Mouse (Mus musculus) ES-Bruce4 (cell line): ENCODE results near the gene Jdp2. TPM values are rescaled to one million over a fixed set of nuclear protein-coding genes. Genes with fewer than 3 reads are reported as not detected.

ENCODE experiments used
- H3K27ac ChIP-seq: 2 replicates; pipeline ENCODE4 v1.5.1; 2012; ENCODE audit warnings: low read length, inconsistent platforms; ENCODE audit not compliant: insufficient read depth
- H3K27me3 ChIP-seq: 2 replicates; pipeline ENCODE4 v1.6.1; 2012; ENCODE audit warnings: mild to moderate bottlenecking, low read length, inconsistent platforms; ENCODE audit not compliant: control insufficient read depth, poor library complexity, insufficient read depth, severe bottlenecking
- H3K36me3 ChIP-seq: 2 replicates; pipeline ENCODE4 v1.6.1; 2012; ENCODE audit warnings: inconsistent platforms, mild to moderate bottlenecking, low read length, moderate library complexity; ENCODE audit not compliant: control insufficient read depth, poor library complexity, insufficient read depth, severe bottlenecking
- H3K4me1 ChIP-seq: one replicate; pipeline ENCODE4 v1.8.1; 2011; ENCODE audit warnings: low read length; ENCODE audit not compliant: control insufficient read depth, insufficient read depth
- H3K4me3 ChIP-seq: 2 replicates; pipeline ENCODE4 v1.5.1; 2011; ENCODE audit warnings: low read depth, mild to moderate bottlenecking, low read length
- H3K9ac ChIP-seq: 2 replicates; pipeline ENCODE4 v1.6.1; 2012; ENCODE audit warnings: low read depth, mild to moderate bottlenecking, inconsistent platforms; ENCODE audit not compliant: poor library complexity, severe bottlenecking
- H3K9me3 ChIP-seq: replicated peaks from 2 replicates; pipeline ENCODE4 v1.6.1; 2012; ENCODE audit warnings: mild to moderate bottlenecking, low read length, inconsistent platforms; ENCODE audit not compliant: control insufficient read depth, poor library complexity, insufficient read depth, severe bottlenecking
- CTCF ChIP-seq: IDR thresholded peaks from one replicate; pipeline ENCODE4 v1.8.1; 2011; ENCODE audit warnings: low read depth, low read length
- EP300 ChIP-seq: IDR thresholded peaks from 2 replicates; pipeline ENCODE4 v1.6.1; 2011; ENCODE audit warnings: low read depth, low read length; ENCODE audit not compliant: insufficient read depth
- POLR2A ChIP-seq: IDR thresholded peaks from one replicate; pipeline ENCODE4 v1.8.1; 2011; ENCODE audit warnings: low read length; ENCODE audit not compliant: insufficient read depth
- polyA plus RNA-seq: library from polyadenylated mRNA; stranded (reverse); fragments of >200 nt; gene quantifications from 2 replicates; pipeline ENCODE4 v1.2.4, GENCODE M21; 2011; ENCODE audit warnings: low read depth; ENCODE audit not compliant: missing spikeins, insufficient read depth, insufficient read length

Jdp2 gene
- polyA plus RNA-seq, 1 experiment: 14.0 TPM

GRCm38 (mm10) chr12:85679117-85679516 lies 80.3 kb downstream of the Jdp2 start:
- Histone ChIP-seq H3K9me3 (no peaks in the 10 kb centered on the region), H3K36me3 (no peaks in the 10 kb centered on the region), H3K4me3 (no peak overlapping the region), H3K27me3 (no peaks in the 10 kb centered on the region), H3K9ac (no peak overlapping the region), H3K4me1 (no peaks in the 10 kb centered on the region), H3K27ac (no peak overlapping the region)
- TF ChIP-seq POLR2A (no peak), CTCF (no peak)

GRCm38 (mm10) chr12:85679808-85680207 lies 81.0 kb downstream of the Jdp2 start:
- Histone ChIP-seq H3K27ac (no peak overlapping the region), H3K4me3 (no peak overlapping the region), H3K4me1 (no peaks in the 10 kb centered on the region), H3K9ac (no peak overlapping the region), H3K9me3 (no peaks in the 10 kb centered on the region), H3K27me3 (no peaks in the 10 kb centered on the region), H3K36me3 (no peaks in the 10 kb centered on the region)
- no peak for TF ChIP-seq POLR2A
- no peak for TF ChIP-seq EP300
- no peak for TF ChIP-seq CTCF

DNA sequence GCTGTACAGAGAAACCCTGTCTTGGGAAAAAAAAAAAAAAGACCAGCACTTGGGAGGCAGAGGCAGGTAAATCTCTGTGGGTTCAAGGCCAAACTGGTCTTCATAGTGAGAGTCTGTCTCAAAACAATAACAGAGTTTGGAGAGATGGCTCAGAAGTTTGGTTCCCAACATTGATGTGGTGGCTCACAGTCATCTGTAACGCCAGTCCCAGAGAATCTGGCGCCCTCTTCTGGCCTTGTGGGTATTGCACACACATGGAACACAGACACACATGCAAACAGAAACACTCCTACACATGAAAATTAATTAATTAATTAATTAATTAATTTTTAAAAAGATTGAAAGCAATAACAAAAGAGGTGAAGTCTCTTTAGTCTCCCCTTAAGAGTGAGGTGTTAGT lies 83.5 kb downstream of the Jdp2 start:
- Histone ChIP-seq H3K36me3 (no peaks in the 10 kb centered on the region), H3K27me3 (no peaks in the 10 kb centered on the region), H3K4me1 (no peaks in the 10 kb centered on the region), H3K9ac (no peak overlapping the region), H3K4me3 (no peak overlapping the region), H3K27ac (no peak overlapping the region), H3K9me3 (no peaks in the 10 kb centered on the region)
- TF ChIP-seq EP300 (no peak), POLR2A (no peak), CTCF (no peak)

DNA sequence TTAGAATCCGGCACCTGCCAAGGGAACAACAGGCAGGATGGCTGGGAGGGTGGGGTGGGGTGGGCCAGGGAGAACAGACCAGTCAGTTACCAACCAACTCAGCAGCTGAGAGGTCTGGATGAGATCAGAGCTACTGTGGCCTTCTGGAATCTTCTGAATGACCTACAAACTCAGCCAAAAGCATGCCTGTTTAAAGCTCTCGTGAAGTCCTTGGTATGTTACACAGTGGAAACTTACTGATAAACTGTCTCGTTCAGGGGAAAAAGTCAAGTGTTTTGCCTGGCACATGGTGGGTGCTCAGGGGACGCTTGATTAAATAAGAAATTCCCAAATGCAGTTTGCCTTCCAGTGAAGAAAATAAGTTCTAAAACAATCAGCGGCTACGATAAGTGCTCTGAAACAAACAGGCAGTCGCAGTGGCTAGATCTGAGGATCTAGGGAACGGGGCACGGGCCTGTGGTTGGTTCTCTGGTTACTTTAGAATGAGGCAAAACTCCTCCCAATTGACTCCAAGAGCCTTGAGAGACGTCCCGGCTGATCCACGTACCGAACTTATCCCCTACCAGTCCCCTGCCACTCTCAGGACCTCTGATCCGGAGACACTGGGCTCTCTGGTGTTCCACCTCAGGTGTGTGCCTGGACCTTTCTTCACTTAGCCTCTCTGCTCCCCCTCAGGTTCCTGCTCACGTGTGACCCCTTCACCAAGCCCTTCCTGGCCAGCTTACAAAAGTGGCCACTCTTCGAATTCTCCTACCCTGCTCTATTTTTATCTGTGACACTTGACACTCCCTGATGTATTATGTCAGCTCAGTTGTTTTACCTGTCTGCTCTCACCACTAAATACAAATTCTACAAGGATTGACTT lies 85.8 kb downstream of the Jdp2 start:
- no peak overlapping the region for H3K9ac ChIP-seq
- H3K9me3 ChIP-seq: no peaks in the 10 kb centered on the region
- H3K4me1 ChIP-seq: no peaks in the 10 kb centered on the region
- H3K27me3 ChIP-seq: no peaks in the 10 kb centered on the region
- no peak for TF ChIP-seq POLR2A
- no peak for TF ChIP-seq EP300
- no peak for TF ChIP-seq CTCF
- no peak overlapping the region for H3K27ac ChIP-seq
- no peak overlapping the region for H3K4me3 ChIP-seq
- H3K36me3 ChIP-seq: no peaks in the 10 kb centered on the region

DNA sequence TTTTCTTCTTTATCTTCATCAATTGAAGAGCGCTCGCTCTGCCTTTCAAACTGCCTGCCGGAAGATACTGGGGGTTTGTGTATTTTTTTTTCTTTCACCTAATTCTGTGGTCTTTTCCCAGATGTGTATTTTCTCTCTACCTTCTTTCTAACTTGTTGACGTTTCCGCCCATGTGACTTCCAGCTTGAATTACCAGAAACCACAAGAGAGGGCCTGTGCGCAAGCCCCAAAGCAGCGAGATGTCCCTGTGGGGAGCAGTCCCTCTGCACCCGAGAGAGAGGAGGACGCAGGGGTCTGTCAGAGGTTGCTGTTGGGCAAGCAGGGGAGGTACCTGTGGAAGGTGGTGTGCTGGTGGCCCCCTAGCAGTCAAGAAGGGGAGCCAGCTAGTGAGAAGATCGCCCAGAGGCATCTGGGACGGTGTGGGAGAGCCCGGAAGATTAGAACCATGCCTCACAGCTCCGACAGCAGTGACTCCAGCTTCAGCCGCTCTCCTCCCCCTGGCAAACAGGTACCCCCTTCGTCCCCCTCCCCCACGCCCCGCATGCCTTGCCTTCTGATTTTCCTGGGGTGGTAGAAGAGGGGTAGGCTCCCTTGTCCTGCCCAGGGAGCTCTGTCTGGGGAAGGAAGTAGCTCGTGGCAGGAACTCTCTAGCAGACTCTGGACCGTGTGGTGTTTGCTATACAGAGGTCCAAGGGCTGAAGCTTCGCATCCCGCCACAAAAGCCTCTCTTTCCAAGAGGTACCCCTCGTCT lies 87.8 kb downstream of the Jdp2 start, which contains the start of gene Batf:
TSS of gene Batf (plus strand) at position 204 of the 751 bp plus-strand sequence.
- TF ChIP-seq EP300: no peak
- no peak for TF ChIP-seq CTCF
- TF ChIP-seq POLR2A: no peak
- Histone ChIP-seq H3K27me3 (no peaks in the 10 kb centered on the region), H3K27ac (no peak within 1 kb of the TSS), H3K9ac (no peak within 1 kb of the TSS), H3K36me3 (no peaks in the 10 kb centered on the region), H3K4me3 (0 out of 2 replicates have a peak within 1 kb of the TSS, but pooled peaks have one; percentile 3), H3K4me1 (no peaks in the 10 kb centered on the region), H3K9me3 (no peaks in the 10 kb centered on the region)

DNA sequence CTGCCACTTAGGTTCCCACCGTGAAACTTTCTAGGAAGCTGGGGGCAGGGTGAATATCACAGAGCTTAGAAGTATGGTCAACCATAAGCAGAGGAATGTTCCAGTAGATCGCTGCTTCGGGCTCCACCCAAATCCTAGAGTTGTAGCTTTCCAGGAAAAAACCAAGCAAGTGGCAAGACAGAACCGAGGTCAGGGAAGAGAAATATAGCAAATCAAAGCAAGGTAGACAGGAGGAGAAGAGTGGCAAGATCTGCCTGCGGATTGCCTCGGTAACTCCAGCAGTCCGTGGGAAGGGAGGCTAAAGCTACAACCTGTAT lies 88.3 kb downstream of the Jdp2 start:
- Histone ChIP-seq H3K9ac (no peak overlapping the region), H3K36me3 (no peaks in the 10 kb centered on the region)
- TF ChIP-seq POLR2A (no peak), EP300 (no peak), CTCF (no peak)

More for the DNA sequence above, 88.3 kb downstream of the Jdp2 start:
- Histone ChIP-seq H3K27ac (no peak overlapping the region), H3K4me3 (no peak overlapping the region), H3K4me1 (no peaks in the 10 kb centered on the region), H3K9me3 (no peaks in the 10 kb centered on the region), H3K27me3 (no peaks in the 10 kb centered on the region)
